Mouse (Mus musculus): Measurements from ENCODE around the gene Shroom2.

Gene Shroom2

GRCm38 (mm10) chrX:152701679-152702078 is 67.6 kb downstream of the Shroom2 start:
- no peak for DNase-seq (ENCODE audit: low spot score)

GRCm38 (mm10) chrX:152690788-152691291 is 78.4 kb downstream of the Shroom2 start:
- DNase-seq (ENCODE audit: low spot score), result no peak

GRCm38 (mm10) chrX:152679190-152679814 is 90.0 kb downstream of the Shroom2 start:
- DNase-seq (ENCODE audit: low spot score), result no peak

GRCm38 (mm10) chrX:152676357-152676756 is 92.9 kb downstream of the Shroom2 start:
- DNase-seq (ENCODE audit: low spot score), result no peak

- no peak for DNase-seq (ENCODE audit: low spot score)
Observed at GRCm38 (mm10) chrX:152673431-152673830, 95.8 kb downstream of the Shroom2 start.

GRCm38 (mm10) chrX:152657363-152658036 is 111.8 kb downstream of the Shroom2 start:
- DNase-seq (ENCODE audit: low spot score), result no peak

- no peak for DNase-seq (ENCODE audit: low spot score)
Observed at GRCm38 (mm10) chrX:152656609-152656939, 112.7 kb downstream of the Shroom2 start.

- no peak for DNase-seq (ENCODE audit: low spot score)
Observed at GRCm38 (mm10) chrX:152655796-152656608, 113.3 kb downstream of the Shroom2 start.

- DNase-seq (ENCODE audit: low spot score), result no peak
Observed at GRCm38 (mm10) chrX:152652676-152653075, 116.6 kb downstream of the Shroom2 start.

- no peak for DNase-seq (ENCODE audit: low spot score)
Observed at GRCm38 (mm10) chrX:152644827-152645226, 124.4 kb downstream of the Shroom2 start.

GRCm38 (mm10) chrX:152643679-152644638 is 125.3 kb downstream of the Shroom2 start:
- DNase-seq (ENCODE audit: low spot score), result no peak

- DNase-seq (ENCODE audit: low spot score), result no peak
Observed at GRCm38 (mm10) chrX:152643201-152643600, 126.1 kb downstream of the Shroom2 start.

- DNase-seq (ENCODE audit: low spot score), result no peak
Observed at GRCm38 (mm10) chrX:152642627-152643026, 126.6 kb downstream of the Shroom2 start.

GRCm38 (mm10) chrX:152635397-152635796 is 133.9 kb downstream of the Shroom2 start:
- no peak for DNase-seq (ENCODE audit: low spot score)

GRCm38 (mm10) chrX:152621407-152621806 is 147.9 kb downstream of the Shroom2 start:
- DNase-seq (ENCODE audit: low spot score), result no peak

- no peak for DNase-seq (ENCODE audit: low spot score)
Observed at GRCm38 (mm10) chrX:152620917-152621316, 148.3 kb downstream of the Shroom2 start.

- peak; percentile 7 for DNase-seq (ENCODE audit: low spot score)
Observed at GRCm38 (mm10) chrX:152618464-152618863, 150.8 kb downstream of the Shroom2 start.

GRCm38 (mm10) chrX:152563034-152563433 is 206.2 kb downstream of the Shroom2 start, which contains the start of gene Cldn34a:
TSS of gene Cldn34a (plus strand) at chrX:152563334.
- no peak for DNase-seq (ENCODE audit: low spot score)

Measured in yolk sac, embryonic 10.5 days (tissue).